Mouse (Mus musculus) limb, embryonic 14.5 days (tissue): ENCODE data around the gene Ugt2b38. TPM values are rescaled to one million over a fixed set of nuclear protein-coding genes. Genes with fewer than 3 reads are reported as not detected.

Experiments used
- ATAC-seq: fragments of 200-750 bp; cut with Nextera tagmentation; 2 replicates; pipeline ENCODE4 v1.8.0; 2017; ENCODE audit warnings: low read depth, moderate number of reproducible peaks, moderate TSS enrichment; ENCODE audit not compliant: low FRiP score
- DNase-seq: peaks from one replicate; pipeline ENCODE4 v3.0.0-alpha.2; 2015; ENCODE audit warnings: low spot score
- H3K27ac ChIP-seq: fragments of 300-500 bp; sonication (generic); replicated peaks from 2 replicates; pipeline ENCODE4 v1.5.1; 2014; ENCODE audit warnings: low read depth, mild to moderate bottlenecking, low read length, moderate library complexity, mixed read lengths
- H3K27me3 ChIP-seq: fragments of 300-500 bp; sonication (generic); 2 replicates; pipeline ENCODE4 v1.6.1; 2014; ENCODE audit warnings: low read length, mixed read lengths; ENCODE audit not compliant: control insufficient read depth, insufficient read depth
- H3K36me3 ChIP-seq: fragments of 300-500 bp; sonication (generic); 2 replicates; pipeline ENCODE4 v1.6.1; 2014; ENCODE audit warnings: mild to moderate bottlenecking, low read length, moderate library complexity, mixed read lengths; ENCODE audit not compliant: control insufficient read depth, insufficient read depth
- H3K4me1 ChIP-seq: fragments of 300-500 bp; sonication (generic); 2 replicates; pipeline ENCODE4 v1.6.1; 2014; ENCODE audit warnings: antibody characterized with exemption, low read length, mixed read lengths; ENCODE audit not compliant: control insufficient read depth, insufficient read depth
- H3K4me2 ChIP-seq: fragments of 300-500 bp; sonication (generic); replicated peaks from 2 replicates; pipeline ENCODE4 v1.6.1; 2014; ENCODE audit warnings: low read depth, mild to moderate bottlenecking, low read length, moderate library complexity; ENCODE audit not compliant: severe bottlenecking
- H3K4me3 ChIP-seq: fragments of 300-500 bp; sonication (generic); replicated peaks from 2 replicates; pipeline ENCODE4 v1.5.1; 2014; ENCODE audit warnings: low read length
- H3K9ac ChIP-seq: fragments of 300-500 bp; sonication (generic); 2 replicates; pipeline ENCODE4 v1.6.1; 2014; ENCODE audit warnings: mild to moderate bottlenecking, low read depth, low read length, moderate library complexity; ENCODE audit not compliant: severe bottlenecking
- H3K9me3 ChIP-seq: fragments of 300-500 bp; sonication (generic); 2 replicates; pipeline ENCODE4 v1.6.1; 2016; ENCODE audit warnings: low read length; ENCODE audit not compliant: control insufficient read depth
- POLR2A ChIP-seq: fragments of 200-500 bp; IDR thresholded peaks from 2 replicates; pipeline ENCODE4 v1.8.0; 2012; ENCODE audit warnings: inconsistent platforms, mild to moderate bottlenecking, moderate library complexity, borderline replicate concordance; ENCODE audit not compliant: insufficient read depth, insufficient read length; ENCODE audit errors: extremely low read depth
- WGBS: fragments of 180-500 bp; shearing (Covaris S2); extraction: QIAGEN DNeasy Blood & Tissue Kit; methylation state at CpG from one replicate; pipeline ENCODE4 v1.1.7; 2014; 5-methylcytosine and 5-hydroxymethylcytosine counted together
- polyA plus RNA-seq, 2 experiments: library from polyadenylated mRNA; depleted of rRNA in 1 of 2; stranded (reverse) in 1 of 2; unstranded in 1 of 2; fragments of >200 nt; fragmentation: Nextera tagmentation in 1 of 2; extraction: Ambion mirVana in 1 of 2; gene quantifications; 2 replicates each; pipeline versions ENCODE4 v1.2.1 to v1.2.3; 2012 to 2014

The Ugt2b38 gene
- polyA plus RNA-seq, 2 experiments, result not detected

GRCm38 (mm10) chr5:87436264-87436663, 12.3 kb upstream of the Ugt2b38 start:
- WGBS, result 49% methylated on average over 3 of the region's 3 CpGs
- Histone ChIP-seq H3K9ac (no peak overlapping the region), H3K4me2 (no peak overlapping the region), H3K27me3 (no peaks in the 10 kb centered on the region), H3K36me3 (no peaks in the 10 kb centered on the region), H3K27ac (no peak overlapping the region), H3K4me1 (no peaks in the 10 kb centered on the region), H3K4me3 (no peak overlapping the region), H3K9me3 (no peaks in the 10 kb centered on the region)
- ATAC-seq (no peak), DNase-seq (peak; percentile 4)
- no peak for TF ChIP-seq POLR2A

DNA sequence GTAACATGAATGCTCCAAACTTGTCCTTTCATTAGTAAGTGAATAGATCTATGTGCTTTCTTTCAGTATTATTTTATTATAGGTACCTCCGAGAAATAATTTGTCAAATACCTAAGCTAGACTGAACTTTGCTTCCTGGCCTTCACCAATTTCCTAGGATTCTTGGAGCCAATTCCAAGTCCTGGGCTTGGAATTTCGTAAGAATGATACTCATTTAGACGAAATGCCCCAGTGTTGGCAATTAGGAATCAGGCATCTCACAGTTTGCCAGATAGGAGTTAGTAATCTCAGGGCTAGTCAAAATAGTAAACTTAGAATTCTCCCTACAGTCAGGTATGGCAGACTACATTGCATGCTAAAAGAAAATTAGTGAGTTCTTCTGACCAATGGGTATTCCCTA, 1.7 kb upstream of the Ugt2b38 start:
- H3K27ac ChIP-seq, result no peak overlapping the region
- H3K27me3 ChIP-seq, result no peaks in the 10 kb centered on the region
- DNase-seq (no peak), ATAC-seq (no peak)
- H3K36me3 ChIP-seq, result no peaks in the 10 kb centered on the region
- 72% methylated on average over 3 of the region's 3 CpGs for WGBS
- H3K9ac ChIP-seq, result no peak overlapping the region
- no peak overlapping the region for H3K4me2 ChIP-seq
- H3K4me1 ChIP-seq, result no peaks in the 10 kb centered on the region
- no peak for TF ChIP-seq POLR2A
- H3K9me3 ChIP-seq, result no peaks in the 10 kb centered on the region
- H3K4me3 ChIP-seq, result no peak overlapping the region

GRCm38 (mm10) chr5:87396968-87397367, 27.0 kb downstream of the Ugt2b38 start:
- no peak for ATAC-seq
- H3K4me2 ChIP-seq, result no peak overlapping the region
- no peaks in the 10 kb centered on the region for H3K36me3 ChIP-seq
- H3K9me3 ChIP-seq, result no peaks in the 10 kb centered on the region
- H3K27ac ChIP-seq, result no peak overlapping the region
- H3K4me3 ChIP-seq, result no peak overlapping the region
- H3K4me1 ChIP-seq, result no peaks in the 10 kb centered on the region
- H3K9ac ChIP-seq, result no peak overlapping the region
- no peak for TF ChIP-seq POLR2A
- H3K27me3 ChIP-seq, result no peaks in the 10 kb centered on the region
- no peak for DNase-seq
- 91% methylated on average over 4 of the region's 4 CpGs for WGBS

- no peaks in the 10 kb centered on the region for H3K4me1 ChIP-seq
- WGBS, result 78% methylated on average over 2 of the region's 2 CpGs
- no peak overlapping the region for H3K4me2 ChIP-seq
- DNase-seq, result no peak
- no peak for TF ChIP-seq POLR2A
- no peak for ATAC-seq
- H3K27me3 ChIP-seq, result no peaks in the 10 kb centered on the region
- H3K4me3 ChIP-seq, result no peak overlapping the region
- no peaks in the 10 kb centered on the region for H3K9me3 ChIP-seq
- no peak overlapping the region for H3K9ac ChIP-seq
- no peaks in the 10 kb centered on the region for H3K36me3 ChIP-seq
- no peak overlapping the region for H3K27ac ChIP-seq
Observed at GRCm38 (mm10) chr5:87390818-87391217, 33.2 kb downstream of the Ugt2b38 start.

DNA sequence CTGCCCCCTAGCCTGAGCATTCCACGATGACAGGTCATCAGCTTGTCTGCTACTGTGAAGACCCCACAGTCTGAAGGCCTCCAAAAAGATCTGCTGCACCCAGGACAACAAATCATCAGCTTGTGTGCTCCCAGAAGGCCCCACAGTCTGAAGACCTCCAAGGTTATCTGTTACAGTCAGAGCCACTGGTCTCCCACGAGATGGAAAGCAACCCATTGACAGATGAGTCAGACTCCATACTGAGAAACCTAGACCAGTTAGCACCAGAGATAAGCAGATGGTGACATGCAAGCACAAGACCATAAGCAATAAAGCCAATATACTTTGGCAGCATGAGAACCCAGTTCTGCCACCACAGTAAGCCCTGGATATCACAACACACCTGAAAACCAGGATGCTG, 43.8 kb downstream of the Ugt2b38 start:
- DNase-seq (no peak), ATAC-seq (no peak)
- TF ChIP-seq POLR2A, result no peak
- H3K9me3 ChIP-seq, result no peaks in the 10 kb centered on the region
- no peaks in the 10 kb centered on the region for H3K4me1 ChIP-seq
- no peak overlapping the region for H3K27ac ChIP-seq
- no peaks in the 10 kb centered on the region for H3K36me3 ChIP-seq
- no peak overlapping the region for H3K4me2 ChIP-seq
- no peak overlapping the region for H3K9ac ChIP-seq
- WGBS, result 76% methylated on average over 2 of the region's 2 CpGs
- no peaks in the 10 kb centered on the region for H3K27me3 ChIP-seq
- H3K4me3 ChIP-seq, result no peak overlapping the region

DNA sequence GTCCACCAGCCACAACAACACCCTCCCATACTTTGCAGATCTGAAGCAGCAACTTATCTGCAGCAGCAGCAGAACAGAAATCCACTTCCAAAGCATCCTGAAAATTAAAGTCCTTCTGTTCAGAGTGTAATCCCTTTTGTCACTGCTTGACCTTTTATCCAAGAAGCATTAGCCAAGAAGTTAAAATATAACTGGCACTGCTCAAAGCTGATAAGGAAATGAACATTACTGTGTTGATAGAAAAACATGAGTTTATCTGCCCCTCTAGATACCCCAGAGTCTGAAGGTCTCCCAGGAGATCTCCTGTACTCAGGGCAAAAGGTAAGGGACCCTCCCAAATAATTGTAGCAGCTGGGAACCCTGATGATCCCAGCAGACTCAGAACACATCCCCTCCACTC, 44.2 kb downstream of the Ugt2b38 start:
- Histone ChIP-seq H3K27ac (no peak overlapping the region), H3K9ac (no peak overlapping the region), H3K27me3 (no peaks in the 10 kb centered on the region), H3K4me1 (no peaks in the 10 kb centered on the region), H3K4me3 (no peak overlapping the region), H3K4me2 (no peak overlapping the region), H3K9me3 (no peaks in the 10 kb centered on the region), H3K36me3 (no peaks in the 10 kb centered on the region)
- ATAC-seq (no peak), DNase-seq (no peak)
- TF ChIP-seq POLR2A, result no peak
